Mouse (Mus musculus) adrenal gland (tissue): Measurements from ENCODE around the gene Edem2.

Source experiments
- intact Hi-C: fragments of 180-260 bp; cut with DNase I; formaldehyde crosslinking; loops from one replicate; pipeline ENCODE4 v1.15.1; 2025
- long read RNA-seq, 2 experiments: library from polyadenylated mRNA; unstranded; transcript quantifications; one replicate each; pipeline ENCODE4 v2.0.0; 2020; ENCODE audit warnings: borderline replicate concordance in 1 of 2; ENCODE audit not compliant: insufficient replicate concordance in 1 of 2

The Edem2 gene
- long read RNA-seq, experiment 1, transcript Edem2-201 (11 exons, 2,290 nt), result major isoform, 77 of 89 reads
- long read RNA-seq, experiment 1, partial matches to known transcripts, result 6 of 89 reads
- long read RNA-seq, experiment 1, other reads (novel, unspliced or antisense), result 6 of 89 reads
- long read RNA-seq, experiment 2, transcript Edem2-201 (11 exons, 2,290 nt), result major isoform, 114 of 150 reads
- long read RNA-seq, experiment 2, partial matches to known transcripts, result 18 of 150 reads
- long read RNA-seq, experiment 2, other reads (novel, unspliced or antisense), result 18 of 150 reads

DNA sequence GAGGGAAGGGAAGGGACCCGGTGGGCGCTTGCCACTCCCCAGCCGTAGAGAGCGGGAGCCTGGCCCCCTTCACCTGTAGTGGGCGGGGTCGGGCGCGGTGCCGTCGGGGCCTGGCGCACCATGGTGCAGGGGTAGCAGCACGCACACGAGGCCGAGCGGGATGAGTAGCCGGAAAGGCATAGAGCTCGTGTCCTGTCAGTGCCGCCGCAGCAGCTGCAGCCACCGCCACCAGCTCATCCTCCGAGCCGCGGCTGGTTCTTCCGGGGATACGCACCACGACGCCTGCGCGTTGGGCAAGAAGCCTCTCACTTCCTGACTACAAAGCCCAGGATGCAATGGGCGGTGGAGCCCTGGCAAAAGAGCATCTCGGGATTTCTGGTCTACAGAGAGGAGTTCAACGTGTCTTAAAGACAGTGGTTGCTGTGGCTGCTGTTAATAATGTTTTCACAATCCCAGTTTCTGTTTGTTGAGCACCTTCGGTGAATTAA, at the start of gene Edem2:
Gene Edem2, minus strand, starts transcription at position 318 of the 488 bp plus-strand sequence.
- intact Hi-C loops, result no loop called here

DNA sequence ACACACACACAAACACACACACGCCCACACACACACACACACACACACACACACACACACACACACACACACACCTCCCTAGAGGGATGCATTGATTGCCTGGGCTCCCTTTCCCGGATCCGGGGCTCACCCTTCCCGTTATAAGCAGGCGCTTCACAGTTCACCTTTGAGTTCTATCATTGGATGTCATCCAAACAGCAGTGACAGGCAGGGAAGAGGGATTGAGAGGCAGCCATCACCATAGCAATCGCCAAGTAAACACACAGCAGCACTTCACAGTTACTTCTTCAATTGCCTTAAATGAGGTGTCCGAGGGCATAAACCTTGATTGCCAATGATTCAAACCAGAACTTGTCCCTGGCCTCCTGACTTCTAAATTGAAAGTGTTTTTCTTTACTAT, 49.8 kb upstream of the Edem2 start:
- intact Hi-C loops, result no loop called here

- intact Hi-C loops, result no loop called here
Measured at GRCm38 (mm10) chr2:155778004-155778403, 48.7 kb upstream of the Edem2 start.

DNA sequence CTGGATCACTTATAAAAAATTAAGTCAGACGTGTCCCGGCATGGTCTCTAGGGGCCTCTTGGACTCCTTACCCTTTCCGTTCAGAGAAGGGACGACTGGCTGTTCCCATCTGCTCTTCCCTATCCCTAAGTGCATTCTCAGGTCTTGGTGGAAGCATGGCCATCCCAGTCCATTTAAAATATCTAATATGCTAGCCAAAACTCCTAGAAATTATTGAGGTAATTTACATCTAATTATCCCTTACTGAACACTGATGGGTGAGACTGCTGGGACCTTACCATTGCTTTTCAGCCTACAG, 48.4 kb upstream of the Edem2 start:
- intact Hi-C loops, result no loop called here

DNA sequence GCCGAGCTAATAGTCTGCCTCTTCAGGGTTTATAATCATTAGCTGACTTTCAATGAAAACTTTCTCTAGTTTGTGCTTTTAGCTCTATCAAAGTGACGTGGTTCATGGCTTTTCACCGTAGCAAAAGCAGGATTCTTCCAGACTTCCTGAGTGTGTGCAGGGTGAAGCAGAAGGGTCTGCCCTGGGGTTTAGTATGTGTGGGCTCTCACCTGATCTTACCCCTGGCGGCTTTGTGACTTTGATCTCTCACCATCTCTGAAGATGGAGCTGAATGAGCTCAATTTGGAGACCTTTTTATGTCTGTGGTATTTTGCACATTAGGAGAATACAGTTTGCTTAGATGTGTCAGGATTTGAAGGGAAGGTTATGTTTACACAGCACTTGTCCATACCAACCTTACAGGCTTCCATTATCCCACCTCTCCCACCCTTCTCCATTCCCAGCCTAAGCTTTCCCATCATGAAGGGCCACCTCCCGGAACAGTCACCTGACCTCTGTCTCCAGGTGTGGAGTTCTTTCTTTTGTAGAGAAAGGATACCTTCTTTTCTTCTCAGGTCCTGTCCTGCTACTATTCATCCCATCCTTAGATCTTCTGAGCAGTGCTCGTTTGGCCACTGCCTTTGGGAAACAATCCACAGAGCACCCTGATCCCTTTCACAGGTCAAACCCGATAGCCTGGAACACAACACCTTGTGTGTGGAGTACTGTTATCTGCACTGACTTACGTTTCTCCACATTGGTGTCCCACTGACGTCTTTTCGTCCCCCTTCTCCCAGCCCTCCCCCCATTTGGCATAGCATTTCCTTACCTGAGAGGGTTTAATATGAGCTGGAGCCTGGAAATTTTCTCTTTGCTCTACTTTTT, 47.8 kb upstream of the Edem2 start:
- intact Hi-C loops, result no loop called here

- intact Hi-C loops, result no loop called here
Measured at GRCm38 (mm10) chr2:155775685-155776263, 46.5 kb upstream of the Edem2 start.

GRCm38 (mm10) chr2:155774927-155775684, 45.8 kb upstream of the Edem2 start, which contains the start of gene Mmp24:
Gene Mmp24, plus strand, starts transcription at chr2:155775342.
- intact Hi-C loops, result loop anchor here (5.0 kb wide), 1 partner anchor 283 kb away; no protein-coding TSS in a partner anchor

DNA sequence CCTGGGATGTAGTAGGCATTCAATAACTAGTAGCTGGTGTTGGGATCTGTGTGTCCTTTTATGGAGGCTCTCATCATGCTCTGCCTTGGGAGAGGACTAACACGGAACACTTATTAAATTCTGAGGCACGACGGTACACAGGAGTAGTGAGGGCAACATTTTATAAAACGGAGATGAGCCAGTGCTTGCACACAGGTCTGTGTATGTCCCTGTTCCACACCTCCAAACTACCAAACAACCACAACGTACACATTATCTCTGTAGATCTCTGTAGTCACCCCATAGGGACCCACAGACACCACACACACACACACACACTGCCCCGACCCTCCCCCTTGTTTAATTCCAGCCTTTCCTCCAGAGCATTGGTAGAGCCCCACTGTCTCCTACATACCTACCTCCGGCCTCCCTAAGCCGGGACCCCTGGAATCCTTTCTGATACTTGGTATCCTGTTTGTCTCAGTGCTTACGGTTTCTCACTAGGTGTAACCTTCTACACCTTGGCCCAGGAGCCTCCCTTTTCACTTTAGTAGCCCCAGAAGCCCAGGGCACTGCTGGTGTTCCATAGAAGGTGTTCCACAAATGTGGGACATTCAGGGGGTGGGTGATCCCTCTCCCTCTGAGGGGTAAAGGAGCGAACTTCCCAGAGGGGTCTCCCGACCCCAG, 45.1 kb upstream of the Edem2 start:
- intact Hi-C loops, result loop anchor here (5.0 kb wide), 1 partner anchor 282 kb away; no protein-coding TSS in a partner anchor

GRCm38 (mm10) chr2:155773664-155774063, 44.4 kb upstream of the Edem2 start:
- intact Hi-C loops, result loop anchor here (5.0 kb wide), 1 partner anchor 281 kb away; no protein-coding TSS in a partner anchor

DNA sequence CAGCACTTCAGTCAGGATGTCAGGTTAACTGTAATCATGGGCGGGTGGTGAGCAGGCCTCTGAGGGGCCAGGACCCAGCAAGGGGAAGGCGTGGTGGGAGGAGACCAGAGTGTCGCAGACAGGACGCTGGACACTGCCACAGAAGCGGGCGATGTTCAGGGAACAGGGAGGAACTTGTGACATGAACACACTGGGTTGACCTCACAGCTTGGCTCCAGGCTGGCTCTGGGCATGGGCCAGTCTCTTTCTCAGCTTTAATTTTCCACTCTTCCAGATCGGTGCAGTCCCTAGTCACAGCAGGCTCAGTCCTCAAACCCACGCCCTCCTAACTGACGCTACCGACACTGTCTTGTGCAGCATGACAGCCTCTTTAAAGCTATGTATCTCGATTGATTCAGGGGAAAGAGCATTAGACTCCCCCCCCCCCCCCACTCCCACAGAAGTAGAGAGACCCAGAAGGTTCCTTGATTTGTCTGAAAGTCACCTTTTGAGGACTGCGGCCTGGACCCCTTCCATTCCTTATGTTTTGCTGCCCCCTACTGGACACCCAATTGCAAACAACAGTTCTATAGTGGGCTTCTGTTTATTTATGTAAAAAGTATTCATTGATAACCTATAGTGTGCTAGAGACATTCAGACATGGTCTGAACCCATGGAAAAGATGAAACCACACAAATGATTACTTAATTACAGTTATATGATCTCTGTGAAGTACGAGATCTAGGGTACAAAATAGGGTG, 35.6 kb upstream of the Edem2 start:
- intact Hi-C loops, result loop anchor here (5.0 to 10.0 kb wide), 3 partner anchors 37 to 250 kb away; partner anchors contain the start of genes Acss2 and Ggt7

DNA sequence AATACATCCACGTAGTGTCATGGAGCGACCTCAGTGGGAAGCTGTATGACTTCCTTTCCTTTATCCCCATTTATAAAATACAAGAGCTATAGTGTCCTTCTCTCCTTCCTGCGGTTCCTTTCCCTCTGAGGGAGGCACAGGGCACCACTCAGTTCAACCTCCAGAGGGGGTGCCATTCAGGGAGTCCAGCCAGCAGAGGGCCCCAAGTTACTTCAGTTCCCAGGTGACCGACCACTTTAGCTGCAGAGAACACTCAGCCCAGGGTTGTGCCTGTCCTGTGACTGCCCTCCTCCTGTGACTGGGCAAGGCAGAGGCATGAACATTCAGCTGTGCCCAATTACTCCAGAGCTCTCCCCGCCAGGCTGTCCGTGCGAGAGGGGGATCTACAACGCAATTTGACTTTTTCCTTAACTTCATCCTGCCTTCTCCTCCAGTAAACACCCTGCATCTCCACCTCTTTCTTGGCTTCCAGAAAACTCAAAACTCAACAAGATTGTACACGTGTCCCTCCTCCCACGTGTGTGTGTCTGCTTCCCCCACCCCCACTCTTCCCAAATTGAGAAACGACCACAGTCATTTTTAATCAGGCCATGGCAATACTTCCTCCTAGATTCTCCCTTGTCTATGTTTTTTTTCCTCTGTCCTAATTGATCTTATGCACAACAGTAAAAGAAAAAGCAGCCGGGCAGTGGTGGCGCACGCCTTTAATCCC, 27.7 kb upstream of the Edem2 start:
- intact Hi-C loops, result loop anchor here (5.0 kb wide), 1 partner anchor 55 kb away; no protein-coding TSS in a partner anchor

DNA sequence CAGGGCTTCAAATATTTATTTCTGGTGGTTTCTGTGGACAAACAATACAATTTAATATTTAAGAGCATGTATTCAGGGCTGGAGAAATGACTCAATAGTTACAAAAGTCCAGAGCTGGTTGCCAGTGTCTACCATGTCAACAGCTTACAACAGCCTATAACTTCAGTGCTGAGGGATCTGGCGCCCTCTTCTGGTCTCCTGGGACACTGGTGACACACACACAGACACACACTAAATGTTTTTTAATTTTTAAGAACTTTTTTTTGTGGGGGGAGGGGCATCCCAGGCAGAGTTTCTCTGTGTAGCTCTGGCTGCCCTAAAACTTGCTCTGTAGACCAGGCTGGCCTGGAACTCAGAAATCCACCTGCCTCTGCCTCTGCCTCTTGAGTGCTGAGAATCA, 26.5 kb upstream of the Edem2 start:
- intact Hi-C loops, result loop anchor here (2.0 to 5.0 kb wide), 2 partner anchors 57 to 59 kb away; no protein-coding TSS in a partner anchor

- intact Hi-C loops, result no loop called here
Measured at GRCm38 (mm10) chr2:155751014-155751786, 21.9 kb upstream of the Edem2 start, which contains the start of gene Procr. Gene Procr, plus strand, starts transcription at chr2:155751117.

DNA sequence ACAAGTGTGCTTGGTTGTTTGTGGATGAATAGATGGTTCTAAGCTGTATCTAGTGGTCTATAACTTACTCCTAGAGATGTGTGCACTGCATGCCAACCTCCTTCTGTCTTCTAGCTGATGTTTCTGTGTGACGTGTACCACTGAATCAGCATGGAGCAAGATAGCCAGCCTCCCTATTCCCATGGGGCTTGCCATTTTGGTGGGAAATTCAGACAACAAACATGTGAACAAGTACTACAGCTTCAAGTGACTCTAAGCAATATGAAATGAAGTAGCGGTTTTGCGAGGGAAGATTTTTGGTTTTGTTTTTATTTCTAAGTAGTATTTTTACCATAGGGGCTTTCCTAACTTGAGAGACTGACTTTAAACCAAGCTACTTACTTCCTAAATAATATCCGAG, 20.1 kb upstream of the Edem2 start:
- intact Hi-C loops, result no loop called here

DNA sequence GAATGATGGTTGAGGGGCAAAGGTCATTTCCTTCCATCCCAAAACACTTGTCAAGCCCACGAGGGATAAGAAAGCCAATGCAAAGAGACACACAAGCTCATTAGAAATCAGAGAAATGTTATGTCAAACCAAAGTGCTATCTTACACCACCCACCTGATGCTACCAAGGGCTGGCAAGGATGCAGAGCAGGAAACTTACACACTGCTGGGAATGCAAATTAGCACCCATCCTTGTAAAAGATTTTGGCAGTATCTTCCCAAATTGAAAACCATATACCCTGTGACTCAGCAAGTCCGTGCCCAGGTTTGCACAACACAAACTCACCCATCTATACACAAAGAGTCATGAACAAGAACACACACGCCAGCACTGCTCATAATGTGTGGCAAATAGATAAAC, 16.2 kb upstream of the Edem2 start:
- intact Hi-C loops, result no loop called here

DNA sequence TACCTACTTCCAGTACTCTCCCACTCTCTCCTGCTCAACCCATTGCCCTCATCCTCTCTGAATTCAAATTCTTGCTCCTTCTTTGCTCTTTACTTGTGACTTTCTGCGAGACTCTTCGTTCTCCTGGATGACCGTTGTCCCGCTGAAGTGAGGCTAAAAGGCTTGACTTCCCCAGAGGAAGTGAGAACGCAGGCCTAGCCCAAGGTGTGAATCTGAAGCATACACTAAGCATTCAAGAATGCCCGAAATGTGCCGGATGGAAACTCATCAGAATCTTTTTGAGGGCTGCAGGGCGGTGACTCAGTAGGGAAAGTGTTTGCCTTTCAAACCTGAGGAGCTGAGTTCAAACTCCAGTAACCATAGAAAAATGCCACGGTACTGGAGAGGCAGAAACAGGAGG, 14.1 kb upstream of the Edem2 start:
- intact Hi-C loops, result no loop called here

- intact Hi-C loops, result no loop called here
Measured at GRCm38 (mm10) chr2:155742931-155743337, 13.7 kb upstream of the Edem2 start.

DNA sequence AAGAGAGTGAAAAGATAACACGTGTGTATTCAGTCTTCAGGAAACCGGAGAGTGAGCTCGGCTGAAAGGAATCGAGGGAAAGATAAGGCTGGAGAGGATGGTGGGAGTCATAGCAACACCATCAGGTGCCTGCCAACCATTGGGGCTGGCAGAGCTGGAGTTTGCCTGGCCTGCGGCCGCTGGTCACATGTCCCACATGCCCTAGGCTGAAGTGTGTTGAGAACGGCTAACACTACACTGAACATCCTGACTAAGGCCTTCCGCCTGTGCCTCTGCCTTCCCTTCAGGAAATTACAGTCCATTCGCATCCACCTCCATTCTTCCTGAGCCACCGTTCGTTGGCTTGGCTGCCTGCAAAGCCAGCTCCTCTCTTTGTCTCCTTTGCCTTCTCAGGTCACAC, 12.9 kb upstream of the Edem2 start:
- intact Hi-C loops, result no loop called here
